Mouse (Mus musculus): ENCODE data around the gene Mcemp1. TPM values are rescaled to one million over a fixed set of nuclear protein-coding genes. Genes with fewer than 3 reads are reported as not detected.

Gene Mcemp1
- polyA plus RNA-seq, 1 experiment from 2014 or later, result 0.29 TPM

DNA sequence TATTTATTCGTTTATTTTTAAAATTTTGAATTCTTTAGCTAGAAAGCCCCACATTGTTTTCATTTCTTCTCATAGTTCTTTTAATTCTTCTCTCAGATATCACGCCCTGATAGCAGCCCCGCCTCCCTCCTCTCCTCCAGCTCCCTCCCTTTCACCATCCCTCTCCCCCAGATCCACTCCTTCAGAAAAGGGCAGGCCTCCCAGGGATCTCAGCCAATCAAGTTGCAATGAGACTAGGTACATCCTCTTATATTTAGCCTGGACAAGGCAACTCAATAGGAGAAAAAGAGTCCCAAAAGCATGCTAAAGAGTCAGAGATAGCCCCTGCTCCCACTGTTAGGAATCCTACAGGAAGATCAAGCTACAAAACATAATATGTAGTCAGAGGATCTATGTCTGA, 9.1 kb downstream of the Mcemp1 start:
- ATAC-seq (replicated peaks; ENCODE audit: insufficient number of reproducible peaks, insufficient read depth, low FRiP score, low read depth), result no peak
- Histone ChIP-seq H3K9me3 (replicated peaks) (no peaks in the 10 kb centered on the region), H3K4me2 (no peak overlapping the region), H3K4me3 (no peak overlapping the region), H3K4me1 (replicated peaks) (peaks cover 21% of the 10 kb centered on the region), H3K27ac (no peak overlapping the region), H3K36me3 (peaks cover 10% of the 10 kb centered on the region), H3K9ac (no peak overlapping the region), H3K27me3 (no peaks in the 10 kb centered on the region)
- 57% methylated on average over 3 of the region's 3 CpGs for whole genome bisulfite sequencing

GRCm38 (mm10) chr8:3676131-3676992, 10.8 kb downstream of the Mcemp1 start, which contains the start of gene Trappc5:
TSS of gene Trappc5 (plus strand) at chr8:3676299.
- WGBS, result under 1% methylated on average over 61 of the region's 61 CpGs
- Histone ChIP-seq H3K27me3 (no peaks in the 10 kb centered on the region), H3K4me1 (replicated peaks) (peaks cover 21% of the 10 kb centered on the region), H3K36me3 (peaks cover 25% of the 10 kb centered on the region), H3K9ac (peak within 1 kb of the TSS; percentile 95), H3K27ac (peak within 1 kb of the TSS; percentile 95), H3K4me2 (peak within 1 kb of the TSS; percentile 80), H3K4me3 (peak within 1 kb of the TSS; percentile 98), H3K9me3 (replicated peaks) (no peaks in the 10 kb centered on the region)
- ATAC-seq (replicated peaks; ENCODE audit: insufficient number of reproducible peaks, insufficient read depth, low FRiP score, low read depth), result peak; percentile 85

DNA sequence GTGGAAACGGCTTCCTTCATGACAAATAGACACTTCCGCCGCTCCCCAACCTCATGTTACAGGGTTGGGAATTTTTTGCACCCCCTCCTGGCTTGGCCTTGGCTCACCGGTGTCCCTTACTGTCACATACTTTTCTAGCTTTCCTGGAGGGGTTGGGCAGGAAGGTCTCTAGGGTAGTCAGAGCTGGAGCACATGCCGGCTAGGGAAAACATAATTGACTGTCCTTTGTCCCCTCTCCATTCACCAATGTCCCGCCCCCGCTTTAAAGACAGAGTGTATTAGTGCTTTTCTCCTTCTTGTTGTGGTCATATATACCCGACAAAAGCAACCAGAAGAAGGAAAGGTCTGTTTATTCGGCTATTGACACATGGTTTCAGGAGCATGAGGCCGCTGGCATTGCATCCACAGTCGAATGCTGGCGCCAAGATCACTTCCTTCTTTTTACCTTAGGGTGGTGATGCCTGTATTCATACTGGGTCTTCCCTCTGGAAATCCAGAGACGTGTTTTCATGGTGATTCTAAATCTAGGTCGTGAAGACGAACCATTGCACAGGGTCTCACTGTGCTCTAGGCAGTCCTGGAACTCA, 11.5 kb downstream of the Mcemp1 start:
- 3% methylated on average over 15 of the region's 15 CpGs for WGBS
- Histone ChIP-seq H3K27me3 (no peaks in the 10 kb centered on the region), H3K9me3 (replicated peaks) (no peaks in the 10 kb centered on the region), H3K36me3 (peaks cover 25% of the 10 kb centered on the region), H3K4me1 (replicated peaks) (peaks cover 21% of the 10 kb centered on the region), H3K27ac (peak overlapping the region; percentile 95), H3K4me2 (peak overlapping the region; percentile 80), H3K9ac (peak overlapping the region; percentile 95), H3K4me3 (peak overlapping the region; percentile 98)
- 0 out of 2 replicates have a peak, but pooled peaks have one; percentile 0 for ATAC-seq (replicated peaks; ENCODE audit: insufficient number of reproducible peaks, insufficient read depth, low FRiP score, low read depth)

DNA sequence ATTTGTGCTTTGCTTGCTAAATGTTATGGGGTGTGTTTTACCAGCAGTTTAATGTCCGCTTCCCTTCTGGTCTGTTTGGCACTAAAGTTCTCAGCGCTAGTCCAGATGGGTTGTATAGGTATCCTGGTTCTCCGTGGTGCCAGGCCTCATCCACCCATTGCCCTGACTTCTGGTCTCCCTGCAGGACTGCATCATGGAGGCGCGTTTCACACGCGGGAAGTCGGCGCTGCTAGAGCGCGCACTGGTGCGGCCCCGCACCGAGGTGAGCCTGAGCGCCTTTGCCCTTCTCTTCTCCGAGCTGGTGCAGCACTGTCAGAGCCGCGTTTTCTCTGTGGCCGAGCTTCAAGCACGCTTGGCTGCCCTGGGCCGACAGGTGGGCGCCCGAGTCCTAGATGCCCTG, 13.3 kb downstream of the Mcemp1 start:
- no peak for ATAC-seq (replicated peaks; ENCODE audit: insufficient number of reproducible peaks, insufficient read depth, low FRiP score, low read depth)
- peaks cover 25% of the 10 kb centered on the region for H3K36me3 ChIP-seq
- no peak overlapping the region for H3K27ac ChIP-seq
- peaks cover 17% of the 10 kb centered on the region for H3K4me1 ChIP-seq (replicated peaks)
- no peak overlapping the region for H3K9ac ChIP-seq
- H3K9me3 ChIP-seq (replicated peaks), result no peaks in the 10 kb centered on the region
- H3K4me2 ChIP-seq, result no peak overlapping the region
- no peaks in the 10 kb centered on the region for H3K27me3 ChIP-seq
- no peak overlapping the region for H3K4me3 ChIP-seq
- WGBS, result 96% methylated on average over 23 of the region's 23 CpGs

GRCm38 (mm10) chr8:3679236-3679635, 13.7 kb downstream of the Mcemp1 start:
- Histone ChIP-seq H3K36me3 (peaks cover 25% of the 10 kb centered on the region), H3K9me3 (replicated peaks) (no peaks in the 10 kb centered on the region), H3K4me2 (no peak overlapping the region), H3K4me1 (replicated peaks) (peaks cover 17% of the 10 kb centered on the region), H3K27me3 (no peaks in the 10 kb centered on the region), H3K27ac (no peak overlapping the region), H3K4me3 (no peak overlapping the region), H3K9ac (no peak overlapping the region)
- 93% methylated on average over 23 of the region's 23 CpGs for WGBS
- no peak for ATAC-seq (replicated peaks; ENCODE audit: insufficient number of reproducible peaks, insufficient read depth, low FRiP score, low read depth)

GRCm38 (mm10) chr8:3679656-3680055, 14.1 kb downstream of the Mcemp1 start:
- H3K27ac ChIP-seq, result no peak overlapping the region
- no peak overlapping the region for H3K9ac ChIP-seq
- H3K9me3 ChIP-seq (replicated peaks), result no peaks in the 10 kb centered on the region
- 79% methylated on average over 5 of the region's 5 CpGs for WGBS
- H3K4me2 ChIP-seq, result no peak overlapping the region
- ATAC-seq (replicated peaks; ENCODE audit: insufficient number of reproducible peaks, insufficient read depth, low FRiP score, low read depth), result no peak
- no peak overlapping the region for H3K4me3 ChIP-seq
- H3K4me1 ChIP-seq (replicated peaks), result peaks cover 17% of the 10 kb centered on the region
- peaks cover 25% of the 10 kb centered on the region for H3K36me3 ChIP-seq
- no peaks in the 10 kb centered on the region for H3K27me3 ChIP-seq

GRCm38 (mm10) chr8:3682435-3682834, 16.9 kb downstream of the Mcemp1 start:
- Histone ChIP-seq H3K9me3 (replicated peaks) (no peaks in the 10 kb centered on the region), H3K4me3 (no peak overlapping the region), H3K27me3 (no peaks in the 10 kb centered on the region), H3K36me3 (peaks cover 25% of the 10 kb centered on the region), H3K27ac (no peak overlapping the region), H3K9ac (no peak overlapping the region), H3K4me1 (replicated peaks) (peaks cover 7% of the 10 kb centered on the region), H3K4me2 (no peak overlapping the region)
- 87% methylated on average over 5 of the region's 5 CpGs for WGBS
- ATAC-seq (replicated peaks; ENCODE audit: insufficient number of reproducible peaks, insufficient read depth, low FRiP score, low read depth), result no peak

DNA sequence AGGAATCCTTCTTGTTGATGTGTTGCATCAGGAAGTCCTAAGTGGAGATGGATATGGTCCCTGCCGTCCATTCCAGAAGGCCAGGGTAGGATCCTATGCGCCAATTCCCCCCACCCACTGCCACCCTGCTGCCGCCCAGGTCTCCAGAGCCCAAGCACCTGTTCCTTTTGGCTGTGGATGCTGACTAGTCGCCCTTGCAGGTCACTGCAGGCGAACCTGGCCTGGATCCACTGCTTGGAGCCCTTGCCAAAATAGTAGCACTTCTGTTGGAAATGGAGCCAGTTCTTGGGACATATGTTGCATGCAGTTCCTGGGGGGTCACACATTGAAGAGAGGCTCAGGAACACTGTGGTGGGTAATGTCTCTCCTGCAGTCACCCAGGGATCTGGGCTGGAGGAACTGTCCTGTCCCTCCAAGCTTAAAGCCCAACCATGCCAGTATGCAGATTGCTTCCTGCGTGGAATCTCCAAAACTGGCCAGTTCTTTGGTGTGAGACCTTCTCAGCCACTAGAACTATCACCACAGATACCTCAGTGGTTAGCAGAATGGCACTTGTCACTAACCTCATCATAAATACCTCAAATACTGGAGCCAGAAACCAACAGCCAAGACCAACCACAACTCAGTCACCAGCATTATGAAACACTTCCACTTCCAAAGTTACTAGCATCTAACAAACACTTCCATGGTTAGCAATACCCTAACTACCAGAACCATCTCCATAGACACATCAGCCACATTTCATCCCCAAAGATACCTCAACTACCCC, 18.0 kb downstream of the Mcemp1 start:
- 59% methylated on average over 6 of the region's 6 CpGs for WGBS
- ATAC-seq (replicated peaks; ENCODE audit: insufficient number of reproducible peaks, insufficient read depth, low FRiP score, low read depth), result no peak

GRCm38 (mm10) chr8:3684530-3684929, 19.0 kb downstream of the Mcemp1 start:
- ATAC-seq (replicated peaks; ENCODE audit: insufficient number of reproducible peaks, insufficient read depth, low FRiP score, low read depth), result 0 out of 2 replicates have a peak, but pooled peaks have one; percentile 25
- no peaks in the 10 kb centered on the region for H3K27me3 ChIP-seq
- no peak overlapping the region for H3K4me3 ChIP-seq
- no peak overlapping the region for H3K4me2 ChIP-seq
- no peaks in the 10 kb centered on the region for H3K4me1 ChIP-seq (replicated peaks)
- H3K36me3 ChIP-seq, result peaks cover 17% of the 10 kb centered on the region; the same call in 1 of the 2 replicates
- no peak overlapping the region for H3K9ac ChIP-seq
- no peaks in the 10 kb centered on the region for H3K9me3 ChIP-seq (replicated peaks)
- no peak overlapping the region for H3K27ac ChIP-seq

More for the DNA sequence above, 18.0 kb downstream of the Mcemp1 start:
- Histone ChIP-seq H3K4me2 (no peak overlapping the region), H3K36me3 (peaks cover 25% of the 10 kb centered on the region), H3K27ac (no peak overlapping the region), H3K4me1 (replicated peaks) (no peaks in the 10 kb centered on the region), H3K9ac (no peak overlapping the region), H3K4me3 (no peak overlapping the region), H3K27me3 (no peaks in the 10 kb centered on the region), H3K9me3 (replicated peaks) (no peaks in the 10 kb centered on the region)

DNA sequence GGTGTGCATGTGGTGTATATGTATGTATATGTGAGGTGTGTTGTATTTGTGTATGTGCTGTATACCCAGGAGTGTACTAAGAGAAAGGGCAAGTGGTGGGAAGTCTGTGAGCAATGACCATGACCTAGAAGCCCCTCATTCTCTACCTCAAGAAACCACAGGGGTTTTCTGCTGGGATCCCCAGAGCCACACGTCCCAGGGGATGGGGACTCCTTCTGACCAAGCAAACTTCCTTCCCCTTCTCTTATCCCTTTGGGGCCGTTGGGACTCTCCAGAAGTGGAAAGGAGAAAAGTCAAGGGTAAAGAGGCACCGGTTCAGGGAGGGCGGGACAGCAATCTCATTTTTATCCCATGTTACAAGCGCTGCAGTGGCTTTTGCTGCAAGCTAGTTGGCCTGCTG, 19.9 kb downstream of the Mcemp1 start:
- no peak overlapping the region for H3K4me3 ChIP-seq
- ATAC-seq (replicated peaks; ENCODE audit: insufficient number of reproducible peaks, insufficient read depth, low FRiP score, low read depth), result no peak
- 60% methylated on average over 5 of the region's 5 CpGs for WGBS
- H3K4me2 ChIP-seq, result no peak overlapping the region
- no peak overlapping the region for H3K27ac ChIP-seq
- no peaks in the 10 kb centered on the region for H3K9me3 ChIP-seq (replicated peaks)
- no peaks in the 10 kb centered on the region for H3K27me3 ChIP-seq
- no peaks in the 10 kb centered on the region for H3K4me1 ChIP-seq (replicated peaks)
- H3K9ac ChIP-seq, result no peak overlapping the region
- H3K36me3 ChIP-seq, result peaks cover 9% of the 10 kb centered on the region; the same call in 1 of the 2 replicates

DNA sequence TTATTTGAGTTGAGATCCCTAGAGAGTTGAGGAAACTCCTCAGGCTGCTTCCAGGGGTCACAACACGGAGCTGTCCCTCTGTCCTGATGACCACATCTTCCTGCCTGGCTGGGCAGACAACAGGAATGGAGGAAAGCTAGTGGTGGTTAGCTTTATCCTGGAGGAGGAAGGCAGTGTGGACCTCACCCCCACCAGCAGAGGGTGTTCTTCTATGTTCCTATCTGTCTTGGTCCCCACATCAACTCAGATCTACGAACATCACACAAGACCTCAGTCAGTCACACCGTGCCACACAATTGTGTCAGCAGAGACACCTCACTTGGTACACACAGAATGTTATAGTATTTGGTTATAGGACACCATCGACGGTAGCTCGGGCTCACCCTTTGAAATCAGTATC, 22.0 kb downstream of the Mcemp1 start:
- Histone ChIP-seq H3K27me3 (no peaks in the 10 kb centered on the region), H3K9ac (no peak overlapping the region), H3K4me2 (no peak overlapping the region), H3K4me1 (replicated peaks) (no peaks in the 10 kb centered on the region), H3K27ac (no peak overlapping the region), H3K9me3 (replicated peaks) (no peaks in the 10 kb centered on the region), H3K4me3 (no peak overlapping the region), H3K36me3 (no peaks in the 10 kb centered on the region)
- ATAC-seq (replicated peaks; ENCODE audit: insufficient number of reproducible peaks, insufficient read depth, low FRiP score, low read depth), result no peak
- WGBS, result 71% methylated on average over 6 of the region's 6 CpGs

Data from heart, embryonic 15.5 days (tissue).